Mouse (Mus musculus) E14TG2a.4 (cell line): Measurements from ENCODE around the gene Anln.

ENCODE experiments used
- CTCF ChIP-seq: conservative IDR thresholded peaks from 2 replicates; pipeline ENCODE4 v1.5.1; 2014; ENCODE audit warnings: low read length
- NANOG ChIP-seq: IDR thresholded peaks from 2 replicates; pipeline ENCODE4 v1.6.1; 2014; ENCODE audit warnings: borderline replicate concordance, low read length, mixed read lengths

DNA sequence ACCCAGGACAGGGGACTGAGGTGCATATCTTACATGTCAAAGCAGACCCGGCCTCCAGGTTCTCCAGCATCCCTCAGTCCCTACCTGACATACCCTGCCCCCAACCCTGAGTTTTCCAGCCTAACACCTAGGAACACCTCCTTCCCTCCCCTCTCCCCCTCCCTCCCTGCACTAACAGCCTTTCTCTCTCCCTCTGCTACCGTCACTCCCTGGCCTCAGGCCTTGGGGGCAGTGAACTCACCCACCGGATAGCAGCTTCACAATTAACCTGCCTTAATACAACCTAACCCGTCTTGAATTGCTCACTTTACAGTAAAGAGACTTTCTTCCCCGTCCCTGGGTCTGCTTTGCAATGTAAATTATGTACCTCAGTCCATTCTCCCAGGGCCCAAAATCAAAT lies 35.1 kb downstream of the Anln start:
- TF ChIP-seq CTCF (no peak), NANOG (no peak)
